Mouse (Mus musculus) lung, embryonic 16.5 days (tissue): ENCODE data around the gene Hist2h2ac. TPM values are rescaled to one million over a fixed set of nuclear protein-coding genes. Genes with fewer than 3 reads are reported as not detected.

Experiments used
- ATAC-seq: fragments of 200-750 bp; cut with Nextera tagmentation; 2 replicates; pipeline ENCODE4 v1.8.0; 2017; ENCODE audit warnings: low read depth, mild to moderate bottlenecking, moderate library complexity
- H3K27ac ChIP-seq: fragments of 300-500 bp; sonication (generic); 2 replicates; pipeline ENCODE4 v1.5.1; 2014; ENCODE audit warnings: mild to moderate bottlenecking, control low read depth, low read length
- H3K27me3 ChIP-seq: fragments of 300-500 bp; sonication (generic); 2 replicates; pipeline ENCODE4 v1.6.1; 2014; ENCODE audit warnings: low read depth, low read length, mixed read lengths; ENCODE audit not compliant: control insufficient read depth, insufficient read depth
- H3K36me3 ChIP-seq: fragments of 300-500 bp; sonication (generic); 2 replicates; pipeline ENCODE4 v1.6.1; 2014; ENCODE audit warnings: low read length; ENCODE audit not compliant: control insufficient read depth, insufficient read depth
- H3K4me1 ChIP-seq: fragments of 300-500 bp; sonication (generic); replicated peaks from 2 replicates; pipeline ENCODE4 v1.6.1; 2014; ENCODE audit warnings: low read length, mixed read lengths; ENCODE audit not compliant: control insufficient read depth, insufficient read depth
- H3K4me2 ChIP-seq: fragments of 300-500 bp; sonication (generic); 2 replicates; pipeline ENCODE4 v1.6.1; 2014; ENCODE audit warnings: low read depth, low read length, control low read depth
- H3K4me3 ChIP-seq: fragments of 300-500 bp; sonication (generic); 2 replicates; pipeline ENCODE4 v1.5.1; 2014; ENCODE audit warnings: mild to moderate bottlenecking, low read length, control low read depth
- H3K9ac ChIP-seq: fragments of 300-500 bp; sonication (generic); 2 replicates; pipeline ENCODE4 v1.6.1; 2014; ENCODE audit warnings: low read length, control low read depth
- H3K9me3 ChIP-seq: fragments of 300-500 bp; sonication (generic); 2 replicates; pipeline ENCODE4 v1.6.1; 2016; ENCODE audit warnings: low read length; ENCODE audit not compliant: control insufficient read depth
- WGBS: fragments of 180-500 bp; shearing (Covaris S2); extraction: QIAGEN DNeasy Blood & Tissue Kit; methylation state at CpG from one replicate; pipeline ENCODE4 v1.1.7; 2014; 5-methylcytosine and 5-hydroxymethylcytosine counted together
- polyA plus RNA-seq: library from polyadenylated mRNA; unstranded; fragments of >200 nt; fragmentation: Nextera tagmentation; extraction: Ambion mirVana; gene quantifications from 2 replicates; pipeline ENCODE4 v1.2.1, GENCODE M21; 2015

Gene Hist2h2ac
- polyA plus RNA-seq, 1 experiment from 2014 or later, result 9.0 TPM

GRCm38 (mm10) chr3:96196437-96197128, 24.1 kb downstream of the Hist2h2ac start:
- Histone ChIP-seq H3K4me2 (peak overlapping the region; percentile 97), H3K9me3 (no peaks in the 10 kb centered on the region), H3K4me1 (peaks cover 13% of the 10 kb centered on the region; the same call in 1 of the 2 replicates), H3K4me3 (peak overlapping the region; percentile 86), H3K36me3 (no peaks in the 10 kb centered on the region), H3K9ac (peak overlapping the region; percentile 91), H3K27ac (peak overlapping the region; percentile 96), H3K27me3 (no peaks in the 10 kb centered on the region)
- no peak for ATAC-seq
- 21% methylated on average over 27 of the region's 27 CpGs for whole genome bisulfite sequencing

DNA sequence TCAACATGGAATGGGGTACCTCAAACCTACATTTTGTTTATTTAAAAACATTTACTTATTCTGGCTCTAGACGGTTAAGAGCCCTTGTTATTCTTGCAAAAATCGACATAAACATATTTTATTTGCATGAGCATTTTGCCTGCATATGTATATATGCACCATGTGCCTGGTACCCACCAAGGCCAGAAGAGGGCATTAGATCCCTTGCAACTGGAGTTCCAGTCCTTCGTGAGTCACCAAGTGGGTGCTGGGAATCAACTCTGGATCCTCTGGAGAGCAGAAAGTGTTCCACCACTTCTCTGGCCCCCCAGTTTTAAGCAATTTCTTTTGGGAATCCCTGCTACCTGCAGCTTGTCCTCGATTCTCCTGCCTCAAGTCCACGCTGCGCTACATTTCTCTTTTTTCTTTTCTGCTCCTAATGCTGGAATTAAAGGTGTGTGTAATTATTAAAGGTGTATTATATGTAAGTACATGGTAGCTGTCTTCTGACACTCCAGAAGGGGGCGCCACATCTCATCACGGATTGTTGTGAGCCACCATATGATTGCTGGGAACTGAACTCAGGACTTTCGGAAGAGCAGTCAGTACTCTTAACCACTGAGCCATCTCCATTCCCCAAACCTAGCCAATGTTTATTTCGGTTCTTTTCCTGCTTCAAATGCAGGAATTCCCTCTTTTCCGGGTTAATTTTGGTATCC, 24.9 kb downstream of the Hist2h2ac start:
- H3K9me3 ChIP-seq, result no peaks in the 10 kb centered on the region
- H3K27me3 ChIP-seq, result no peaks in the 10 kb centered on the region
- H3K27ac ChIP-seq, result no peak overlapping the region
- H3K4me3 ChIP-seq, result no peak overlapping the region
- no peak for ATAC-seq
- H3K4me1 ChIP-seq, result peaks cover 13% of the 10 kb centered on the region; the same call in 1 of the 2 replicates
- no peak overlapping the region for H3K4me2 ChIP-seq
- no peaks in the 10 kb centered on the region for H3K36me3 ChIP-seq
- no peak overlapping the region for H3K9ac ChIP-seq
- 86% methylated on average over 11 of the region's 11 CpGs for WGBS

- 80% methylated on average over 10 of the region's 10 CpGs for WGBS
- H3K4me1 ChIP-seq, result peaks cover 13% of the 10 kb centered on the region; the same call in 1 of the 2 replicates
- H3K36me3 ChIP-seq, result no peaks in the 10 kb centered on the region
- H3K9ac ChIP-seq, result no peak overlapping the region
- ATAC-seq, result no peak
- H3K4me2 ChIP-seq, result no peak overlapping the region
- no peak overlapping the region for H3K27ac ChIP-seq
- H3K9me3 ChIP-seq, result no peaks in the 10 kb centered on the region
- no peaks in the 10 kb centered on the region for H3K27me3 ChIP-seq
- no peak overlapping the region for H3K4me3 ChIP-seq
These were observed 25.7 kb downstream of the Hist2h2ac start for GRCm38 (mm10) chr3:96194966-96195365.

DNA sequence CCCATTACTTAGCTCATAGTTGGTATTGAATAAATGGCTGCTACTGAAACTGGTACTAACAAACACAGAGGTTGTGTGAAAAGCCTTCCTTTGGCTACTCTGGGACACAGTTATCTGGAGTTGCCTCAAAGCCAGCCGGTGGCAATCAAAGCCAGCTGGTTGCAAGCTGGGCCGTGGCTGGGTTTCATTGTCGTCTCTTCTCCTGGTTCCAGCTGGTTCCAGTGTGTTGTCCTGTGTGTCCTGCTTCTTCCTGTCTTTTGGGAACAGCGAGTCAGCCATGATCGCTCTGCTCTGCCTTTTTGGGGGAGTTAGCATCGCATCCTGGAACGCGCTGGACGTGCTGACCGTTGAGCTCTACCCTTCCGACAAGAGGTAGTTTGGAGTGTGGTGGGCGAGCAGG, 27.7 kb downstream of the Hist2h2ac start:
- Histone ChIP-seq H3K27ac (no peak overlapping the region), H3K4me1 (peaks cover 10% of the 10 kb centered on the region; the same call in 1 of the 2 replicates), H3K4me2 (no peak overlapping the region), H3K27me3 (no peaks in the 10 kb centered on the region), H3K36me3 (no peaks in the 10 kb centered on the region), H3K4me3 (no peak overlapping the region), H3K9me3 (no peaks in the 10 kb centered on the region), H3K9ac (no peak overlapping the region)
- ATAC-seq, result no peak
- 59% methylated on average over 12 of the region's 12 CpGs for WGBS

- H3K4me2 ChIP-seq, result peak overlapping the region; percentile 83
- peaks cover 17% of the 10 kb centered on the region for H3K4me1 ChIP-seq
- WGBS, result 16% methylated on average over 4 of the region's 4 CpGs
- H3K36me3 ChIP-seq, result peaks cover 11% of the 10 kb centered on the region
- H3K27me3 ChIP-seq, result no peaks in the 10 kb centered on the region
- no peak for ATAC-seq
- H3K4me3 ChIP-seq, result peak overlapping the region; percentile 58; the same call in 1 of the 2 replicates
- H3K9ac ChIP-seq, result peak overlapping the region; percentile 41; the same call in 1 of the 2 replicates
- H3K9me3 ChIP-seq, result no peaks in the 10 kb centered on the region
- H3K27ac ChIP-seq, result peak overlapping the region; percentile 13; the same call in 1 of the 2 replicates
These were observed 38.3 kb downstream of the Hist2h2ac start for GRCm38 (mm10) chr3:96182382-96182776.

DNA sequence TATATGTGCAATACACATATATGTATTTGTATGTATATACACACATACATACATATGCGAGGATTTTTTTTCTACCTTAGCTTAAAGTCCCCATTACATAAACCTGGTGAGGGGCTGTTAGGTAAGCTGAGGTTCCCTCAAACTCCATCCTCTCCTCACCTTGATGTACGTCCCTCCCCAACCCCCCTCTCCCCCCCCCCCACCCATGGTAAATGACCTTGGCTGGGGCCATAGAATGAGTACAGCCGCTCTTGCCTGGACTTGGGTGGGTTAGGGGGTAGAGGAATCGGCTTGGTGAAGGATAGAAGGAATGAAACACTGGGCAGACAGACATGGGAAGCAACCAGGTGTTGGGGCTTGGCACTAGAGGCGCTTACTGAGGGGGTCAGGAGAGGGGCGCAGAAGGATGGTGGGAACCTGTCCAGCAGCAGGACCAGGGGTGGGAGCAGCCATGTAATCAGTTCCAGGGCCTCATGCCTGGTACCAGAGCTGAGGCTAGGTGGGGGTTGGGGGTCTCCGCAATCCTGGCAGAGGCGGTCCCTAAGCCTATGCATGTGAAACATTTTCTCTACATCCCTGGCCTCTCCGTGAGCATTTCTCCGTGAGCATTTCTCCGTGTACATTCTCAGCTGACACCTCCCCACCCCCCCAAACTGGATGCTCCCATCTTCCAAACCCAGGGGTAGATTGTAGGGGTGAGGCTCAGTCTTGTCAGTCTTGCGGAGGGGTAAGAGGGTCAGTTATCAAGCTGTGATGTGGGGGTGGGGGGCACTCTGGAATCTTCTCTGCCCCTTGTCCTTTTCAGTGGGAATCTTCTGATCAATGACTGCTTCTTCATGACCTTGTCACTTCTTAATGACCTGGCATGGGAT, 38.9 kb downstream of the Hist2h2ac start:
- no peak overlapping the region for H3K27ac ChIP-seq

GRCm38 (mm10) chr3:96180727-96181477, 39.8 kb downstream of the Hist2h2ac start, which contains the start of gene Sv2a:
Gene Sv2a (plus strand): TSS chr3:96181151.
- no peak within 1 kb of the TSS for H3K27ac ChIP-seq
- under 1% methylated on average over 18 of the region's 23 CpGs for WGBS
- H3K36me3 ChIP-seq, result peaks cover 23% of the 10 kb centered on the region
- H3K4me2 ChIP-seq, result peak within 1 kb of the TSS; percentile 83
- peak within 1 kb of the TSS; percentile 70 for H3K9ac ChIP-seq
- H3K9me3 ChIP-seq, result no peaks in the 10 kb centered on the region
- H3K4me1 ChIP-seq, result peaks cover 17% of the 10 kb centered on the region
- H3K27me3 ChIP-seq, result no peaks in the 10 kb centered on the region
- peak; percentile 64; the same call in 1 of the 2 replicates for ATAC-seq
- H3K4me3 ChIP-seq, result peak within 1 kb of the TSS; percentile 58

More for the DNA sequence above, 38.9 kb downstream of the Hist2h2ac start:
- Histone ChIP-seq H3K27me3 (no peaks in the 10 kb centered on the region), H3K4me1 (peaks cover 17% of the 10 kb centered on the region), H3K4me3 (peak overlapping the region; percentile 58), H3K36me3 (peaks cover 14% of the 10 kb centered on the region), H3K9ac (peak overlapping the region; percentile 28; the same call in 1 of the 2 replicates), H3K4me2 (peak overlapping the region; percentile 83), H3K9me3 (no peaks in the 10 kb centered on the region)
- ATAC-seq, result peak; percentile 21
- WGBS, result 32% methylated on average over 12 of the region's 12 CpGs

GRCm38 (mm10) chr3:96179531-96179930, 41.1 kb downstream of the Hist2h2ac start:
- Histone ChIP-seq H3K36me3 (peaks cover 32% of the 10 kb centered on the region), H3K9me3 (no peaks in the 10 kb centered on the region), H3K9ac (no peak overlapping the region), H3K27ac (no peak overlapping the region), H3K4me1 (peaks cover 19% of the 10 kb centered on the region), H3K4me3 (no peak overlapping the region), H3K27me3 (no peaks in the 10 kb centered on the region), H3K4me2 (no peak overlapping the region)
- WGBS, result 49% methylated on average over 4 of the region's 4 CpGs
- no peak for ATAC-seq
